Mouse (Mus musculus) neural tube, embryonic 15.5 days (tissue): ENCODE data around the gene Polr2l. TPM values are rescaled to one million over a fixed set of nuclear protein-coding genes. Genes with fewer than 3 reads are reported as not detected.

Experiments used
- ATAC-seq: fragments of 200-750 bp; cut with Nextera tagmentation; 2 replicates; pipeline ENCODE4 v1.8.0; 2017; ENCODE audit warnings: mild to moderate bottlenecking, moderate TSS enrichment, moderate library complexity; ENCODE audit not compliant: low FRiP score
- H3K27ac ChIP-seq: fragments of 300-500 bp; sonication (generic); replicated peaks from 2 replicates; pipeline ENCODE4 v1.5.1; 2015; ENCODE audit warnings: mild to moderate bottlenecking, inconsistent platforms
- H3K27me3 ChIP-seq: fragments of 300-500 bp; sonication (generic); replicated peaks from 2 replicates; pipeline ENCODE4 v1.6.1; 2015; ENCODE audit warnings: inconsistent platforms
- H3K36me3 ChIP-seq: fragments of 300-500 bp; sonication (generic); 2 replicates; pipeline ENCODE4 v1.6.1; 2015; ENCODE audit warnings: inconsistent platforms
- H3K4me1 ChIP-seq: fragments of 300-500 bp; sonication (generic); 2 replicates; pipeline ENCODE4 v1.6.1; 2015; ENCODE audit warnings: inconsistent platforms
- H3K4me2 ChIP-seq: fragments of 300-500 bp; sonication (generic); 2 replicates; pipeline ENCODE4 v1.6.1; 2015; ENCODE audit warnings: inconsistent platforms, mild to moderate bottlenecking, moderate library complexity
- H3K4me3 ChIP-seq: fragments of 300-500 bp; sonication (generic); replicated peaks from 2 replicates; pipeline ENCODE4 v1.5.1; 2015; ENCODE audit warnings: mild to moderate bottlenecking, inconsistent platforms
- H3K9ac ChIP-seq: fragments of 300-500 bp; sonication (generic); replicated peaks from 2 replicates; pipeline ENCODE4 v1.6.1; 2015; ENCODE audit warnings: mild to moderate bottlenecking, inconsistent platforms
- H3K9me3 ChIP-seq: fragments of 300-500 bp; sonication (generic); replicated peaks from 2 replicates; pipeline ENCODE4 v1.6.1; 2016; ENCODE audit warnings: inconsistent platforms
- WGBS: fragments of 180-500 bp; shearing (Covaris S2); methylation state at CpG from one replicate; pipeline ENCODE4 v1.1.7; 2015; ENCODE audit warnings: mixed read lengths; 5-methylcytosine and 5-hydroxymethylcytosine counted together
- polyA plus RNA-seq: library from polyadenylated mRNA; unstranded; fragments of >200 nt; fragmentation: Nextera tagmentation; extraction: Ambion mirVana; gene quantifications from 2 replicates; pipeline ENCODE4 v1.2.1, GENCODE M21; 2015

The Polr2l gene
- polyA plus RNA-seq, 1 experiment from 2014 or later, result 89.8 TPM

GRCm38 (mm10) chr7:141465388-141466044 is 9.4 kb downstream of the Polr2l start:
- H3K27me3 ChIP-seq, result peaks cover 63% of the 10 kb centered on the region
- no peak for ATAC-seq
- peaks cover 59% of the 10 kb centered on the region for H3K4me1 ChIP-seq
- H3K4me3 ChIP-seq, result peak overlapping the region; percentile 16; the same call in 1 of the 2 replicates
- WGBS, result 52% methylated on average over 7 of the region's 10 CpGs
- H3K36me3 ChIP-seq, result peaks cover 9% of the 10 kb centered on the region; the same call in 1 of the 2 replicates
- H3K9ac ChIP-seq, result no peak overlapping the region
- no peak overlapping the region for H3K27ac ChIP-seq
- H3K9me3 ChIP-seq, result no peaks in the 10 kb centered on the region
- peak overlapping the region; percentile 46; the same call in 1 of the 2 replicates for H3K4me2 ChIP-seq

GRCm38 (mm10) chr7:141464603-141465201 is 10.2 kb downstream of the Polr2l start:
- Histone ChIP-seq H3K9me3 (no peaks in the 10 kb centered on the region), H3K27ac (no peak overlapping the region), H3K36me3 (peaks cover 5% of the 10 kb centered on the region), H3K4me3 (peak overlapping the region; percentile 16), H3K27me3 (peaks cover 71% of the 10 kb centered on the region), H3K4me1 (peaks cover 51% of the 10 kb centered on the region), H3K9ac (no peak overlapping the region), H3K4me2 (peak overlapping the region; percentile 46)
- 5% methylated on average over 38 of the region's 38 CpGs for WGBS
- ATAC-seq, result no peak

- Histone ChIP-seq H3K27ac (no peak overlapping the region), H3K9ac (no peak overlapping the region), H3K4me3 (peak overlapping the region; percentile 16), H3K27me3 (peaks cover 78% of the 10 kb centered on the region), H3K36me3 (peaks cover 10% of the 10 kb centered on the region), H3K9me3 (no peaks in the 10 kb centered on the region), H3K4me1 (peaks cover 46% of the 10 kb centered on the region), H3K4me2 (peak overlapping the region; percentile 46)
- no peak for ATAC-seq
- WGBS, result 27% methylated on average over 12 of the region's 12 CpGs
Observed at GRCm38 (mm10) chr7:141463824-141464602, 10.9 kb downstream of the Polr2l start.

- WGBS, result 17% methylated on average over 5 of the region's 5 CpGs
- no peak for ATAC-seq
- Histone ChIP-seq H3K4me1 (peaks cover 32% of the 10 kb centered on the region), H3K27me3 (peaks cover 78% of the 10 kb centered on the region), H3K9me3 (no peaks in the 10 kb centered on the region), H3K4me2 (peak overlapping the region; percentile 72), H3K9ac (no peak overlapping the region), H3K4me3 (peak overlapping the region; percentile 35; the same call in 1 of the 2 replicates), H3K27ac (no peak overlapping the region), H3K36me3 (peaks cover 14% of the 10 kb centered on the region)
Observed at GRCm38 (mm10) chr7:141462333-141462821, 12.6 kb downstream of the Polr2l start.

- H3K27me3 ChIP-seq, result peaks cover 76% of the 10 kb centered on the region
- no peak overlapping the region for H3K27ac ChIP-seq
- H3K9ac ChIP-seq, result peak overlapping the region; percentile 41
- 2% methylated on average over 57 of the region's 59 CpGs for WGBS
- H3K4me1 ChIP-seq, result peaks cover 29% of the 10 kb centered on the region
- ATAC-seq, result no peak
- H3K4me3 ChIP-seq, result peak overlapping the region; percentile 35
- peak overlapping the region; percentile 72 for H3K4me2 ChIP-seq
- H3K9me3 ChIP-seq, result no peaks in the 10 kb centered on the region
- H3K36me3 ChIP-seq, result peaks cover 14% of the 10 kb centered on the region
Observed at GRCm38 (mm10) chr7:141461521-141462332, 13.2 kb downstream of the Polr2l start.

GRCm38 (mm10) chr7:141460391-141461113 is 14.4 kb downstream of the Polr2l start, which contains the start of gene Cracr2b:
TSS of gene Cracr2b (plus strand) at chr7:141461094.
- Histone ChIP-seq H3K9me3 (no peaks in the 10 kb centered on the region), H3K9ac (peak within 1 kb of the TSS; percentile 41), H3K36me3 (peaks cover 14% of the 10 kb centered on the region), H3K4me2 (peak within 1 kb of the TSS; percentile 72), H3K27ac (no peak within 1 kb of the TSS), H3K4me1 (peaks cover 39% of the 10 kb centered on the region), H3K27me3 (peaks cover 65% of the 10 kb centered on the region), H3K4me3 (peak within 1 kb of the TSS; percentile 35)
- ATAC-seq, result no peak
- 76% methylated on average over 15 of the region's 15 CpGs for WGBS

GRCm38 (mm10) chr7:141460001-141460390 is 14.9 kb downstream of the Polr2l start:
- no peak overlapping the region for H3K27ac ChIP-seq
- H3K4me2 ChIP-seq, result no peak overlapping the region
- no peak overlapping the region for H3K4me3 ChIP-seq
- peaks cover 14% of the 10 kb centered on the region for H3K36me3 ChIP-seq
- no peak overlapping the region for H3K9ac ChIP-seq
- H3K9me3 ChIP-seq, result no peaks in the 10 kb centered on the region
- H3K4me1 ChIP-seq, result peaks cover 35% of the 10 kb centered on the region
- peaks cover 60% of the 10 kb centered on the region for H3K27me3 ChIP-seq
- no peak for ATAC-seq
- 85% methylated on average over 5 of the region's 5 CpGs for WGBS

- H3K27me3 ChIP-seq, result peaks cover 53% of the 10 kb centered on the region
- peaks cover 34% of the 10 kb centered on the region for H3K4me1 ChIP-seq
- peaks cover 14% of the 10 kb centered on the region for H3K36me3 ChIP-seq
- ATAC-seq, result no peak
- no peak overlapping the region for H3K4me2 ChIP-seq
- H3K9me3 ChIP-seq, result no peaks in the 10 kb centered on the region
- H3K9ac ChIP-seq, result no peak overlapping the region
- 89% methylated on average over 17 of the region's 17 CpGs for WGBS
- H3K4me3 ChIP-seq, result no peak overlapping the region
- no peak overlapping the region for H3K27ac ChIP-seq
Observed at GRCm38 (mm10) chr7:141459301-141459711, 15.6 kb downstream of the Polr2l start.

- H3K4me1 ChIP-seq, result peaks cover 34% of the 10 kb centered on the region
- H3K9me3 ChIP-seq, result no peaks in the 10 kb centered on the region
- H3K4me2 ChIP-seq, result no peak overlapping the region
Observed at GRCm38 (mm10) chr7:141458661-141459060, 16.3 kb downstream of the Polr2l start.

GRCm38 (mm10) chr7:141457986-141458660 is 16.8 kb downstream of the Polr2l start:
- Histone ChIP-seq H3K9me3 (no peaks in the 10 kb centered on the region), H3K4me1 (peaks cover 34% of the 10 kb centered on the region), H3K27ac (no peak overlapping the region), H3K36me3 (peaks cover 15% of the 10 kb centered on the region), H3K9ac (no peak overlapping the region), H3K27me3 (peaks cover 41% of the 10 kb centered on the region), H3K4me2 (no peak overlapping the region), H3K4me3 (no peak overlapping the region)
- WGBS, result 77% methylated on average over 15 of the region's 15 CpGs
- ATAC-seq, result no peak

More at GRCm38 (mm10) chr7:141458661-141459060, 16.3 kb downstream of the Polr2l start:
- Histone ChIP-seq H3K36me3 (peaks cover 14% of the 10 kb centered on the region), H3K27ac (no peak overlapping the region), H3K4me3 (no peak overlapping the region), H3K9ac (no peak overlapping the region), H3K27me3 (peaks cover 47% of the 10 kb centered on the region)
- WGBS, result 93% methylated on average over 11 of the region's 11 CpGs
- ATAC-seq, result no peak
